Mouse (Mus musculus) forebrain, embryonic 10.5 days (tissue): Measurements from ENCODE around the gene Syne1. TPM values are rescaled to one million over a fixed set of nuclear protein-coding genes. Genes with fewer than 3 reads are reported as not detected.

ENCODE experiments used
- DNase-seq: peaks from one replicate; pipeline ENCODE4 v3.0.0-alpha.2; 2017; ENCODE audit warnings: low spot score; ENCODE audit errors: extremely low spot score
- H3K27ac ChIP-seq: fragments of 300-500 bp; sonication (generic); 2 replicates; pipeline ENCODE4 v1.5.1; 2016; ENCODE audit warnings: mild to moderate bottlenecking
- H3K27me3 ChIP-seq: fragments of 300-500 bp; sonication (generic); 2 replicates; pipeline ENCODE4 v1.6.1; 2016; ENCODE audit warnings: mild to moderate bottlenecking; ENCODE audit not compliant: poor library complexity, severe bottlenecking
- H3K36me3 ChIP-seq: fragments of 300-500 bp; sonication (generic); replicated peaks from 2 replicates; pipeline ENCODE4 v1.6.1; 2016; ENCODE audit warnings: mild to moderate bottlenecking, moderate library complexity
- H3K4me1 ChIP-seq: fragments of 300-500 bp; sonication (generic); 2 replicates; pipeline ENCODE4 v1.6.1; 2016
- H3K4me3 ChIP-seq: fragments of 300-500 bp; sonication (generic); 2 replicates; pipeline ENCODE4 v1.5.1; 2016; ENCODE audit warnings: mild to moderate bottlenecking, moderate library complexity
- H3K9me3 ChIP-seq: fragments of 300-500 bp; sonication (generic); 2 replicates; pipeline ENCODE4 v1.6.1; 2016; ENCODE audit warnings: mild to moderate bottlenecking, moderate library complexity
- WGBS: fragments of 180-500 bp; shearing (Covaris S2); methylation state at CpG from one replicate; pipeline ENCODE4 v1.1.7; 2016; 5-methylcytosine and 5-hydroxymethylcytosine counted together
- polyA plus RNA-seq: library from polyadenylated mRNA; unstranded; fragments of >200 nt; fragmentation: Nextera tagmentation; extraction: Ambion mirVana; gene quantifications from 2 replicates; pipeline ENCODE4 v1.2.1, GENCODE M21; 2016

Gene Syne1
- polyA plus RNA-seq, 1 experiment from 2014 or later, result 1.7 TPM

DNA sequence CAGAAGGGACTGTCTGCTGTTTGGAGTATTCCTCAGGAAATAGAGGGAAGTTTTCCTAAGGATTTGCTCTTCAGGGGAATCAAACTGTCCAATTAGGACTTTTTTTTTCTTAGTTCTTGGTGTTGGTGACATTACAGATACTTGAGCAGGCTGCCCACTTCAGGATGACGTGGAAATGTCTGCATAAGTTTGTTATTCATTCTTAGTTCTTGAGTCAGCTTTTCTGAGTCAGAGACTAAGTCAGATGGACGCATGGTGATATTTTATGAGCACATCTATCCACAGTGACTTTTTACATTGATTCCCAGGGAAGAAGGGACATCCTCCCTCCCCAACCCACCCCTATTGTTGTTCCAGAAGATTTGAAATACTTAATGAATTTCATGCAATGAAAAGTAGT is 567.4 kb downstream of the Syne1 start:
- Histone ChIP-seq H3K27me3 (no peaks in the 10 kb centered on the region), H3K36me3 (no peaks in the 10 kb centered on the region), H3K9me3 (no peaks in the 10 kb centered on the region), H3K4me3 (no peak overlapping the region), H3K4me1 (no peaks in the 10 kb centered on the region), H3K27ac (no peak overlapping the region)
- DNase-seq, result no peak
- WGBS, result 84% methylated on average over 2 of the region's 2 CpGs

DNA sequence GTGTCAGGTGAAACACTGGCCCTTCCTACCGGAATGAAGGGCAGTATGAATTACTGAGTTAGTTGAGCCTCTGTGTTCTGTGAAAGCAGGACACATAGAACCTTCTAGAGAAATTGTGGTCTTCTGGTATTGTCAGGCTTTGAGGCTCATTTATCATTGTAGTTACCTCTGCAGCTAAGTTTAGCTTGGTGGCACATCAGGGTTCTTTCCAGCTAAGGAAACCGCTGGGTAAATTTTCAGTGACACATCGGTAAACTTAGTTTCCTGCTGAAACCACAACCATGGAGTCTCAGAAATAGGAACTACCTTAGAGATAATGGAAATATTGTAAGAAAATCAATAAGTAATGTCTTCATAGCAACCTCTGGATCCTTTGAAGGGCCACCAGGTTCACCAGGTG is 573.9 kb downstream of the Syne1 start:
- no peak for DNase-seq
- no peak overlapping the region for H3K4me3 ChIP-seq
- no peaks in the 10 kb centered on the region for H3K4me1 ChIP-seq
- no peaks in the 10 kb centered on the region for H3K27me3 ChIP-seq
- H3K27ac ChIP-seq, result no peak overlapping the region
- 96% methylated on average over 3 of the region's 3 CpGs for WGBS
- no peaks in the 10 kb centered on the region for H3K36me3 ChIP-seq
- no peaks in the 10 kb centered on the region for H3K9me3 ChIP-seq

DNA sequence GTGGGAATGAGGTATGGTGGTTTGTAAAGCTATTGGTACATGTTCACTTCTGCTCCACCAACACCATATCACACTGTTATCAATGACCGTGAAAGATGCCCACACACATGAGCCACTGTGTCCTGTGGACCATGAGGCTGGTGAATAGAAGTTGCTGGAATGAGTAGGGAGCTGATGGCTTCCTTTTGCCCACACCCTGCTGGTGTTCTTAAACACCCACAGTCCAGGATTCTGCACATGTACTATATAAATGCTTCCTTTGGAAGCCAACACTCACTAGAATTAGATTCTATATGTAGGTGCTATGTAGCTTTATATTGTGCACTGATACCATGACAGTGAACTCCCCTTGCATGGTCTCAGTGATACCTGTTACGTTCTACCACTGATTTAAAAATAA is 574.7 kb downstream of the Syne1 start:
- Histone ChIP-seq H3K27me3 (no peaks in the 10 kb centered on the region), H3K4me3 (no peak overlapping the region), H3K27ac (no peak overlapping the region), H3K9me3 (no peaks in the 10 kb centered on the region), H3K4me1 (no peaks in the 10 kb centered on the region), H3K36me3 (no peaks in the 10 kb centered on the region)
- WGBS, result 92% methylated on average over 2 of the region's 2 CpGs
- no peak for DNase-seq

DNA sequence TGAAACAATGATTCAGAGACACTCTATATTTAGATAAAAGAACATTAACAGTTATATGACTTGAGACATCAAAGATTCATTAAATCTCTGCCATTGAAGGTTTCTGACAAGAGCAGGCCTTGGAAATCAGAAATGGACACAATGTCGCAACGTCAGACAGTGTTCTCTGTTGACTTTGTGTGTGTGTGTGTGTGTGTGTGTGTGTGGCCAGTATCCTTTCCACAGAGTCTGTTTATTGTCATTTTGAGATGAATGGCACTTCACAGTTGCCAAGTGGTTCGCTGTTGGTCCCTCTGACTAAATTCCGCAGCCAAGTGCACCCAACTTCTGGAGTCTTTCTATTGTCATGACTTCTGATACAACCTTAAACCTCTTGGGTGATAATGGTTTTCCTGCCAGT is 577.0 kb downstream of the Syne1 start:
- WGBS, result 98% methylated on average over 4 of the region's 4 CpGs
- no peak for DNase-seq

DNA sequence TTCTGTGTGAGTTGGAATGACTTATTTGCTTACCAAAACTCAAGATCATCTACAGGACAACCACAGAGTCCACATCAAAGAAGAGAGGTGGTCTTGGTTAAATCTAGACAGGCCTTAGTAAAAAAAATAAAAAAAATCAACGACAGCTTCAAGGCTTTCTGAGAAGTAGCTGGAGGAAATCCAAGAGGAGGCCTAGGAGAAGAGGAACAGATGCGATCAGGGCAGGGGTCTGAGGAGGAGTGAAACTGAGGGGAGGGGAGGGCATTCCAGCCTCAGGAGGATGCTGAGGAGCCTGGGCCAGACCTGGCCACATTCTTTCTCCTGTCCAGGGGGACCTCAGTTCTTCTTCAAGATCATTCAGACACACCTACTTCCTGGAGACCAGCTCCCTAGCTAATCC is 579.3 kb downstream of the Syne1 start:
- 91% methylated on average over 2 of the region's 2 CpGs for WGBS
- H3K36me3 ChIP-seq, result no peaks in the 10 kb centered on the region
- H3K4me3 ChIP-seq, result no peak overlapping the region
- DNase-seq, result no peak
- no peaks in the 10 kb centered on the region for H3K27me3 ChIP-seq
- H3K27ac ChIP-seq, result no peak overlapping the region
- no peaks in the 10 kb centered on the region for H3K9me3 ChIP-seq
- no peaks in the 10 kb centered on the region for H3K4me1 ChIP-seq

More for the DNA sequence above, 577.0 kb downstream of the Syne1 start:
- no peaks in the 10 kb centered on the region for H3K9me3 ChIP-seq
- no peaks in the 10 kb centered on the region for H3K4me1 ChIP-seq
- no peaks in the 10 kb centered on the region for H3K27me3 ChIP-seq
- no peak overlapping the region for H3K27ac ChIP-seq
- H3K36me3 ChIP-seq, result no peaks in the 10 kb centered on the region
- no peak overlapping the region for H3K4me3 ChIP-seq

DNA sequence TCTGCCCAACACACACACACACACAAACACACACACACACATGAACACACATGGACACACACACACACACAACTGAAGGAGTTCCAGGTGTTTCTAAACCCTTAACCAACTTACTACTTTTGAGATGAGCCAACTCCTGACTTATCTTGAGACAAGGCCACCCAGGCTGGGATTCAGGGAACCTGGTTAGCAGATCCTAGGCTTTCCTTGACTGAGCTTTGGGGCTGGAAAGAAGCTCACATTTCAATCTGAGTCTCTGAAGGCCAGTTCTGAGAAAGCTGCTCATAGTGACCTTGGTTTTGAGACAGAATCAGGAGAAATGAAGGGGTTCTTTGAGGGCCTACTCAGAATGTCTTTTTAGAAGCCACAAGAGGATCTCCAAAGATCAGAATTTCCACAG is 579.7 kb downstream of the Syne1 start:
- no peak overlapping the region for H3K4me3 ChIP-seq
- no peaks in the 10 kb centered on the region for H3K4me1 ChIP-seq
- H3K27me3 ChIP-seq, result no peaks in the 10 kb centered on the region
- no peaks in the 10 kb centered on the region for H3K9me3 ChIP-seq
- no peak for DNase-seq
- no peaks in the 10 kb centered on the region for H3K36me3 ChIP-seq
- H3K27ac ChIP-seq, result no peak overlapping the region

DNA sequence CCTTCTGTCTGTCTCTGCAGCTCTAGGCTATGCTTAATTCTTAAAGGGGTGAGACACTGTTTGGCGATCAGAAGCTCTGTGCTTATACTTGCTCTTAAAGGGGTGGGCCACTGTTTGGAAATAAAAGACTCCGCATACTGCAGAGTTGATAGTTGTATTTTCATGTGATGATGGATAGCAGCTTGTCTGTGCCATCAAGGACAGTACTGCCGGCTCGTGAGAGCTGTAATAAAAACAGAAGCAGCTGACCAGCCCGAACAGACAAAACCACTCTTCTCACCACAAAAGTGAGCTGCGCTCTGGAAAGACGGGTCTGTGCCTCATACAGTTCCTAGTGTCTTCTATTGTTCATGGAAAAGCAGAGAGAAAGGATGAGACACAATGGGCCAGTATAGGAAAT is 580.1 kb downstream of the Syne1 start:
- H3K9me3 ChIP-seq, result no peaks in the 10 kb centered on the region
- no peak overlapping the region for H3K4me3 ChIP-seq
- H3K27ac ChIP-seq, result no peak overlapping the region
- DNase-seq, result no peak
- H3K4me1 ChIP-seq, result no peaks in the 10 kb centered on the region
- 89% methylated on average over 7 of the region's 7 CpGs for WGBS
- H3K36me3 ChIP-seq, result no peaks in the 10 kb centered on the region
- H3K27me3 ChIP-seq, result no peaks in the 10 kb centered on the region

Other genes starting within 250 kb of the Syne1 start
- 1.1 and 1.2 TPM in 2 replicates for gene Myct1, start 42.3 kb upstream of the Syne1 start, polyA plus RNA-seq
- gene Vip, start 87.7 kb upstream of the Syne1 start, polyA plus RNA-seq, result not detected in 2 replicates